Mouse (Mus musculus): ENCODE data around the gene Slc23a4. TPM values are rescaled to one million over a fixed set of nuclear protein-coding genes. Genes with fewer than 3 reads are reported as not detected.

The Slc23a4 gene
- polyA plus RNA-seq, 1 experiment from 2014 or later = 0.12 TPM

DNA sequence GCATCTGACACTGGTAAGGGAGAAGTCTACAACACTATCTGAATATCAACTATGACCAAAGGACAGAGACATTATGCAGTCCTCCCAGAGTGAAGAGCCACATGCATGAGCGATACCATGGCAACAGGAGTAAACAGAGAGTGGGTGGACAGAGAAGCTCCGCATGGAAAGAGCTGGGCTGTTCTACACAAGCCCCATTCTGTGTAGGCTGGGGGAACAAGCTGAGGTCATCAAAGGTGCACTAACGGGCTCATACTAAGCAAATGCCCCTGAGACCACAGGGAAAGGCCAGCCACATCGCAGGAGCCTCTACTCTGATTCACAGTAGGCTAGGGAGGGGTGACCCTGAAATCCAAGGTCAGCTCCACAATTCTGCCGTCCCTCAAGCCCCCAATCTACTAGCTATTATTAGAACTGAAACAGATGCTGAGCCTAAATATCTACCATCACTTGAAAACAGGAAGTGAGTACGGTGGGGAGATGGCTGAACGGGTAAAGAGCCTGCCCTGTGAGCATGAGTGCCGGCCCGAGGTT lies 86.2 kb downstream of the Slc23a4 start:
- Histone ChIP-seq H3K4me2 (ENCODE audit: low read depth, low read length) (0 out of 2 replicates have a peak overlapping the region, but pooled peaks have one; percentile 26), H3K36me3 (replicated peaks; ENCODE audit: insufficient read depth, low read length) (peaks cover 57% of the 10 kb centered on the region), H3K9me3 (ENCODE audit: low read length) (no peaks in the 10 kb centered on the region), H3K9ac (replicated peaks) (no peak overlapping the region), H3K27me3 (ENCODE audit: insufficient read depth, low read length) (no peaks in the 10 kb centered on the region), H3K4me1 (ENCODE audit: insufficient read depth) (peaks cover 31% of the 10 kb centered on the region), H3K4me3 (ENCODE audit: low read depth, low read length) (no peak overlapping the region), H3K27ac (ENCODE audit: low read depth) (no peak overlapping the region; the same call in 1 of the 2 replicates)
- DNase-seq (no peak), ATAC-seq (peak; percentile 28; the same call in 1 of the 2 replicates)
- TF ChIP-seq EP300 (IDR thresholded peaks at IDR 0.05; ENCODE audit: low read depth) (no peak), CTCF (IDR thresholded peaks at IDR 0.05; ENCODE audit: low read depth) (no peak)
- 46% methylated on average over 9 of the region's 9 CpGs for WGBS (ENCODE audit: insufficient replicate concordance)

DNA sequence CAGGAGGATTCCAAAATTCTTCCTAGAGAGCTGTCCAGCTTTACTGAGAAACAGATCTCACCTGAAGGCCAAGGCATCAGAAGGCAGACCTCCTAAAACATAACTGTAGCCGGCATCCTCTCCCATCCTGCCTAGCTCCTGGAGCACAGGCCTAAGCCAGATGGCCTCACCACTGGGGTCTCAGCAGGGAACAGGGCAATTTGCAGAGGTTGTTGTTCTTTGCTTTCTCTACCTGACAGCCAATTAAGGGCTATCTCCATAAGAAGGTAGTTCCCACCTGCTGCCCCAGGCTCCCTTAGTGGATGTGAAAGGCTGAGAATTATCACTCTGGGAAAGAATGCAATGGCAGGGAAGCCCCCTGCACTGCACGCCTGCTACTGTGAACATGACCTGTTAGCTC lies 87.2 kb downstream of the Slc23a4 start:
- no peaks in the 10 kb centered on the region for H3K9me3 ChIP-seq (ENCODE audit: low read length)
- no peak for TF ChIP-seq EP300 (IDR thresholded peaks at IDR 0.05; ENCODE audit: low read depth)
- no peak for TF ChIP-seq CTCF (IDR thresholded peaks at IDR 0.05; ENCODE audit: low read depth)
- peaks cover 23% of the 10 kb centered on the region for H3K4me1 ChIP-seq (ENCODE audit: insufficient read depth)
- H3K27ac ChIP-seq (ENCODE audit: low read depth) = no peak overlapping the region
- peaks cover 57% of the 10 kb centered on the region for H3K36me3 ChIP-seq (replicated peaks; ENCODE audit: insufficient read depth, low read length)
- 83% methylated on average over 2 of the region's 2 CpGs for whole genome bisulfite sequencing (ENCODE audit: insufficient replicate concordance)
- H3K27me3 ChIP-seq (ENCODE audit: insufficient read depth, low read length) = no peaks in the 10 kb centered on the region
- ATAC-seq (no peak), DNase-seq (no peak)
- H3K4me3 ChIP-seq (ENCODE audit: low read depth, low read length) = no peak overlapping the region
- no peak overlapping the region for H3K4me2 ChIP-seq (ENCODE audit: low read depth, low read length)
- H3K9ac ChIP-seq (replicated peaks) = no peak overlapping the region

DNA sequence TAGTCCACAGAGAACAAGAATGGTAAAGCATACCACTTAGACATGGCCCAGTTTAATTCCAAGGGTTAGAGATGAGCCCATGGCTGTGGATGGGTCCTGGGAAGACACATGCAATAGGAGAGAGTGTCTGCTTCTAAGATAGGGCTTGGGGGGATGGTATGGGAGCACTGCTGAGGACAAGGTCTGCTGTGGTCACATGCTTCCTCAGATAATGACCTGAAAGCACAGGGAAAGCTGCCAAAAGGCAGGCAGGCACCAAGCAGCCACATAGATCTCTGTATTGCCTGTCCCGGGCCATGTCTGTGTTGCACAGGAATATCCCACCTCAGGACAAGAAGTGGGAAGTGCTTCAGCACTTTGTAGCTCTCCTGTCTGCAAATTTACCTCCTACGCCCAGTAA lies 89.1 kb downstream of the Slc23a4 start:
- Histone ChIP-seq H3K9me3 (ENCODE audit: low read length) (no peaks in the 10 kb centered on the region), H3K27ac (ENCODE audit: low read depth) (no peak overlapping the region), H3K4me1 (ENCODE audit: insufficient read depth) (peaks cover 23% of the 10 kb centered on the region), H3K36me3 (replicated peaks; ENCODE audit: insufficient read depth, low read length) (peaks cover 53% of the 10 kb centered on the region), H3K4me2 (ENCODE audit: low read depth, low read length) (no peak overlapping the region), H3K9ac (replicated peaks) (no peak overlapping the region), H3K27me3 (ENCODE audit: insufficient read depth, low read length) (no peaks in the 10 kb centered on the region), H3K4me3 (ENCODE audit: low read depth, low read length) (no peak overlapping the region)
- ATAC-seq (peak; percentile 74), DNase-seq (peak; percentile 48)
- WGBS (ENCODE audit: insufficient replicate concordance) = 43% methylated on average over 2 of the region's 2 CpGs
- TF ChIP-seq EP300 (IDR thresholded peaks at IDR 0.05; ENCODE audit: low read depth) (no peak), CTCF (IDR thresholded peaks at IDR 0.05; ENCODE audit: low read depth) (no peak)

DNA sequence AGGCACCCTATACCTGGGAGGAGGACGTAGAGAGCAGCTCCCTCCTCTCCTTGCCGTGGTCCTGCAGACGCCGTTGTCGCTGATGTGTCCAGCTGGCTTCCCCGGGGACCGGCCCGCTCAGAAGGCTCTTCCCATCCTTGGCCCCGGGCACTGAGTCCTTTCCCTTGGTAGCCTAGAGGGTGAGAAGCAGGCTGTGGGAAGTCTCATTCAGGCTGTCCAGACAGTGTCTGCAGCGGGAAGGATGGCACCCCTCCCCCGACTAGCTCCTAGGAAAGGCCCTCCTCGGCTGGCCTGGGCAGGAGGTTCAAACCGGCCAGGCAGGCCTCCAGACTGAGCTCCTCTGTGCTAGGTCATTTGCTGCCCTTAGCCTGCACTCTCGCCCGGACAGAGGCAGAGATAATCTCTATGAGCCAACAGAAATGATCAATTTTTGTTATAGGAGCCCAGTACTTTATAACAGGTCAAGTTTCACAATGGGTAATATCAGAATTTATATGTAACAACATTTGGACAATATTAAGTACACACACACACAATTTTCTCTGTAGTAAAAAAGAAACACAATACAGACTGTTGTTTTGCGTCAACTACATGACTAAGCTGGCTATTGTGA lies 91.9 kb downstream of the Slc23a4 start:
- Histone ChIP-seq H3K27me3 (ENCODE audit: insufficient read depth, low read length) (no peaks in the 10 kb centered on the region), H3K4me2 (ENCODE audit: low read depth, low read length) (no peak overlapping the region), H3K4me1 (ENCODE audit: insufficient read depth) (peaks cover 10% of the 10 kb centered on the region; the same call in 1 of the 2 replicates), H3K4me3 (ENCODE audit: low read depth, low read length) (no peak overlapping the region), H3K27ac (ENCODE audit: low read depth) (no peak overlapping the region), H3K36me3 (replicated peaks; ENCODE audit: insufficient read depth, low read length) (peaks cover 45% of the 10 kb centered on the region), H3K9ac (replicated peaks) (no peak overlapping the region), H3K9me3 (ENCODE audit: low read length) (no peaks in the 10 kb centered on the region)
- no peak for ATAC-seq
- TF ChIP-seq CTCF (IDR thresholded peaks at IDR 0.05; ENCODE audit: low read depth) = no peak
- TF ChIP-seq EP300 (IDR thresholded peaks at IDR 0.05; ENCODE audit: low read depth) = no peak
- WGBS (ENCODE audit: insufficient replicate concordance) = 83% methylated on average over 16 of the region's 16 CpGs
- no peak for DNase-seq

DNA sequence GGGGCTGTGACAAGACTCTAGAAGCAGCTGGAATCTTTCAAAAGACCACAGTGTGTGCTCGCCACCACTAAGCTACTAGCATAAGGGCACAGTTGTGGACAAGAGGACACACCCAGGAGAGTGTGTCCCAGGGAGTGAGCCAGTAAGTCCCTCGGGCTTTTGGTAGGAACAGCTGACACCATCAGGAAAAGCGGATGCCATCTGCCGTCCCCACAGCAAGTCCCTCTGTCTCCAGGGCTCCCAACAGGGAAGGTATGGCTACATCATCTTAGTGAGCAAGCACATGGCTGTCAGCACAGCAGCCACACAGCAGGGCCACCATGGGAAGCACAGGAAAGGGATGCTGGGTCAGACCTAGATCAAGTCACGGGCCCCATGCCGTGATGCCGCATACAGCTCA lies 92.6 kb downstream of the Slc23a4 start:
- Histone ChIP-seq H3K9ac (replicated peaks) (no peak overlapping the region), H3K27ac (ENCODE audit: low read depth) (no peak overlapping the region), H3K4me3 (ENCODE audit: low read depth, low read length) (no peak overlapping the region), H3K4me2 (ENCODE audit: low read depth, low read length) (no peak overlapping the region), H3K9me3 (ENCODE audit: low read length) (no peaks in the 10 kb centered on the region), H3K4me1 (ENCODE audit: insufficient read depth) (peaks cover 10% of the 10 kb centered on the region; the same call in 1 of the 2 replicates), H3K36me3 (replicated peaks; ENCODE audit: insufficient read depth, low read length) (peaks cover 45% of the 10 kb centered on the region), H3K27me3 (ENCODE audit: insufficient read depth, low read length) (no peaks in the 10 kb centered on the region)
- 90% methylated on average over 7 of the region's 7 CpGs for WGBS (ENCODE audit: insufficient replicate concordance)
- DNase-seq (no peak), ATAC-seq (no peak)
- TF ChIP-seq EP300 (IDR thresholded peaks at IDR 0.05; ENCODE audit: low read depth) (no peak), CTCF (IDR thresholded peaks at IDR 0.05; ENCODE audit: low read depth) (no peak)

Other genes with a start within 250 kb of the Slc23a4 start
- 5.3 and 6.1 TPM in 2 replicates for gene Agbl3, start 208.0 kb downstream of the Slc23a4 start, polyA plus RNA-seq (2015; fragmentation: Nextera tagmentation; extraction: Ambion mirVana)
- gene Tmem140, start 125.3 kb downstream of the Slc23a4 start, polyA plus RNA-seq (2015; fragmentation: Nextera tagmentation; extraction: Ambion mirVana) = 12.6 and 17.0 TPM in 2 replicates
- 4.5 and 4.9 TPM in 2 replicates for gene Cyren, start 110.3 kb downstream of the Slc23a4 start, polyA plus RNA-seq (2015; fragmentation: Nextera tagmentation; extraction: Ambion mirVana)
- gene Wdr91, start 77.5 kb downstream of the Slc23a4 start, polyA plus RNA-seq (2015; fragmentation: Nextera tagmentation; extraction: Ambion mirVana) = 5.5 and 5.7 TPM in 2 replicates
- gene Stra8, start 68.2 kb downstream of the Slc23a4 start, polyA plus RNA-seq (2015; fragmentation: Nextera tagmentation; extraction: Ambion mirVana) = not detected in 2 replicates
- gene Cnot4, start 145.3 kb upstream of the Slc23a4 start, polyA plus RNA-seq (2015; fragmentation: Nextera tagmentation; extraction: Ambion mirVana) = 10.1 and 10.7 TPM in 2 replicates
- gene Nup205, start 189.0 kb upstream of the Slc23a4 start, polyA plus RNA-seq (2015; fragmentation: Nextera tagmentation; extraction: Ambion mirVana) = 5.8 and 6.3 TPM in 2 replicates

All from liver, postnatal 0 days (tissue).